Mouse (Mus musculus) small intestine, adult 2 months (tissue): ENCODE results near the gene Rgs7bp.

ENCODE experiments used
- CTCF ChIP-seq: fragments of 200-500 bp; IDR thresholded peaks from 2 replicates; pipeline ENCODE4 v1.5.1; 2012; ENCODE audit warnings: low read depth, mild to moderate bottlenecking, control low read depth, inconsistent platforms, low read length, moderate library complexity, mixed read lengths; ENCODE audit not compliant: insufficient replicate concordance, insufficient read length; ENCODE audit errors: extremely low read depth
- POLR2A ChIP-seq: fragments of 200-500 bp; IDR thresholded peaks from 2 replicates; pipeline ENCODE4 v1.6.1; 2012; ENCODE audit warnings: low read depth, mild to moderate bottlenecking, control low read depth, inconsistent platforms, low read length, moderate library complexity

- TF ChIP-seq POLR2A (no peak), CTCF (no peak)
Observed at GRCm38 (mm10) chr13:104962166-104962565, 92.6 kb downstream of the Rgs7bp start.
